Comparison of ENCODE assay signal across 8 mouse cellular contexts in the genomic region with DNA sequence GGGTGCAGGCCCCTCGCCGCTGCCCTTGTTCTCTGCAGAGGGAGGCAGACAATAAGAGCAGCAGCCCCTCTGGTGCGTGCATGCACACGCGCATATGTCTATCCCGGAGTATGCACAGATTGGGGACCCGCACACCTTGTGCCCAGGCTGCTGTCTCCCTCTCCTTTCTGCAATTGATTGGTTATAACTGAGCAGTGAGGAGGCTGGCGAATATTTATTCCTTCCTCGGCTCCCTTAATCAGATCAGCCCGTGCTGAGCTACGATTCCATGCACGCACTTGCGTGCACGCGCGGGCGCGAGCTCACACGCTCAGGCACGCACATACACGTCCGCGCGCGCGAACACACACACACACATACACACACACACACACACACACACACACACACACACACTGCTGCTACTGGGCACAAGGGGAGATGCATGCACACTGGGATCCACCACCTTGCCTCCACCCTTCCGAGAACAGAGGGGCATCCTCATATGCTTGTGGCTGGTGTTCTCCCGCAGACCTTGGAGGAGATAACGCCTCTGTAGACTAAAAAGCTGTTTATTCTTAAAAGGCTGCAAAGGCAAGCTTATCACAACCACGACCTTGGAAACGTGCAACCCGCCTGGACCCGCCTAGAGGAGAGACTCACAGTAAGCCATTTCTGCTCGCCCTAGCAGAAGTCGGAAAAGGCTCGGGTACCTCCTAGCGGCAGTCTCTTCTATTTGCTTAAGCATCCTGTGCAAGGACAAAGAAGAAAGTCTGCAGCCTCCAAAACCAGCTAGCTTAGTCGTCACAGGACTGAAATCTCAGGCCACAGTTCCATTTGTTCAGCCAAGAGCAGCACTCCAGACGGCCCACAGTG. TPM values are rescaled to one million over a fixed set of nuclear protein-coding genes. Genes with fewer than 3 reads are reported as not detected.
DNase-seq lines count a peak whose midpoint lies in the region; ATAC-seq and TF ChIP-seq lines count a peak whose summit lies in the region.

No protein-coding gene starts in this region.

- DNase-seq in Patski (ENCODE audit: low read depth, low spot score): peak; percentile 25
- DNase-seq in cerebellum, adult 2 months: peak; percentile 88 to 89
- peak; percentile 62 for DNase-seq in hindlimb bud, embryonic 11.5 days (ENCODE audit: extremely low spot score, low read depth, low spot score)
- peak; percentile 75 to 87 for DNase-seq in left cerebral cortex, adult 18-20 months (ENCODE audit: low spot score in 2 of 2)
- peak; percentile 38 for DNase-seq in lung, postnatal 25 days (ENCODE audit: low spot score)
- DNase-seq in retina, postnatal 1 day: peak; percentile 90
- DNase-seq in urinary bladder, postnatal 36 days (ENCODE audit: low spot score in 2 of 2): peak; percentile 23 to 27

- H3K27ac ChIP-seq in cerebellum, adult 2 months (ENCODE audit: insufficient read depth, low read length): peak overlapping the region; percentile 97

- peaks cover 35% of the 10 kb centered on the region for H3K27me3 ChIP-seq in Patski
- H3K27me3 ChIP-seq in cerebellum, adult 2 months (ENCODE audit: control insufficient read depth, insufficient read depth, low read length): no peaks in the 10 kb centered on the region

- peak; percentile 87 for TF ChIP-seq POLR2A in cerebellum, adult 2 months (IDR thresholded peaks at IDR 0.05; ENCODE audit: borderline replicate concordance, insufficient read depth, low read length)

- peak overlapping the region; percentile 77 for H3K4me3 ChIP-seq in cerebellum, adult 2 months (replicated peaks; ENCODE audit: insufficient read depth, low read depth, low read length)

- ATAC-seq in Patski: peak; percentile 87
- ATAC-seq in frontal cortex, adult (ENCODE audit: low TSS enrichment): peak; percentile 87

- CTCF ChIA-PET in Patski (lab: Charles Lee): interaction anchor here (0.7 to 1.5 kb wide), 8 partner anchors 10 to 190 kb away, joined by 3 to 5 read pairs (median 3); no protein-coding TSS in a partner anchor

- peak; percentile 84 for TF ChIP-seq CTCF in Patski (IDR thresholded peaks at IDR 0.05)
- peak; percentile 82 for TF ChIP-seq CTCF in cerebellum, adult 2 months (IDR thresholded peaks at IDR 0.05; ENCODE audit: borderline replicate concordance, insufficient read depth, low read depth, low read length)

- in situ Hi-C loops in Patski (cut with MboI; ENCODE audit: low pct_unique_long_range_greater_than_20kb): loop anchor here (5.0 kb wide), 2 partner anchors 92 to 182 kb away; no protein-coding TSS in a partner anchor

- POLR2A ChIA-PET in Patski (lab: Charles Lee): interaction anchor here (0.7 kb wide), 1 partner anchor 12 kb away, joined by 3 read pairs; no protein-coding TSS in a partner anchor

- no peaks in the 10 kb centered on the region for H3K4me1 ChIP-seq in cerebellum, adult 2 months (ENCODE audit: control insufficient read depth, insufficient read depth, low read length)

- WGBS in cerebellum, adult 2 months: under 1% methylated on average over 39 of the region's 39 CpGs

RNA-seq across cellular contexts. Expression of gene St8sia1, which starts 0.5 kb away (rescaled TPM):
- polyA plus RNA-seq in Patski (2021): 0.65 TPM
- 22.2 and 22.6 TPM in 2 replicates for polyA plus RNA-seq in cerebellum, adult 2 months (2012; rRNA removed)
- 10 to 100 TPM; 28.2 to 32.8 TPM for total RNA-seq in left cerebral cortex, adult 18-20 months (2021)

Comparison
In these comparisons a context has a peak if more than half of its experiments do, and no peak if none do; other contexts are left out.
1. Peak in every context shown above with its lines: DNase-seq, ATAC-seq, H3K4me3 ChIP-seq and H3K27ac ChIP-seq.
2. DNase-seq: peak in every context shown above with its lines; median percentile 90 in retina, postnatal 1 day; 88 in cerebellum, adult 2 months; 81 in left cerebral cortex, adult 18-20 months; 62 in hindlimb bud, embryonic 11.5 days; 38 in lung, postnatal 25 days; 25 in Patski; 25 in urinary bladder, postnatal 36 days.
3. RNA of gene St8sia1, which starts 0.5 kb away (polyA plus RNA-seq): 22.2 to 22.6 TPM in cerebellum, adult 2 months; 0.65 TPM in Patski (single experiment); every median in the first group is over 10 times any median in the second.